Mouse (Mus musculus) embryonic facial prominence, embryonic 11.5 days (tissue): ENCODE measurements around the gene Dnajc21. TPM values are rescaled to one million over a fixed set of nuclear protein-coding genes. Genes with fewer than 3 reads are reported as not detected.

Experiments used
- ATAC-seq: fragments of 200-750 bp; cut with Nextera tagmentation; replicated peaks from 2 replicates; pipeline ENCODE4 v1.8.0; 2017; ENCODE audit warnings: low read depth; ENCODE audit not compliant: insufficient number of reproducible peaks, low FRiP score, low TSS enrichment
- DNase-seq: peaks from one replicate; pipeline ENCODE4 v3.0.0-alpha.2; 2015; ENCODE audit warnings: low spot score
- H3K27ac ChIP-seq: fragments of 300-500 bp; sonication (generic); replicated peaks from 2 replicates; pipeline ENCODE4 v1.5.1; 2014; ENCODE audit warnings: mild to moderate bottlenecking, low read depth, low read length, control low read depth
- H3K27me3 ChIP-seq: fragments of 300-500 bp; sonication (generic); 2 replicates; pipeline ENCODE4 v1.6.1; 2014; ENCODE audit warnings: mild to moderate bottlenecking, low read length, moderate library complexity, mixed read lengths; ENCODE audit not compliant: control insufficient read depth, insufficient read depth
- H3K36me3 ChIP-seq: fragments of 300-500 bp; sonication (generic); replicated peaks from 2 replicates; pipeline ENCODE4 v1.6.1; 2014; ENCODE audit warnings: low read depth, mild to moderate bottlenecking, low read length, moderate library complexity, mixed read lengths; ENCODE audit not compliant: control insufficient read depth, insufficient read depth
- H3K4me1 ChIP-seq: fragments of 300-500 bp; sonication (generic); 2 replicates; pipeline ENCODE4 v1.6.1; 2014; ENCODE audit warnings: low read length, mixed read lengths; ENCODE audit not compliant: control insufficient read depth, insufficient read depth
- H3K4me2 ChIP-seq: fragments of 300-500 bp; sonication (generic); 2 replicates; pipeline ENCODE4 v1.6.1; 2014; ENCODE audit warnings: low read depth, mild to moderate bottlenecking, control low read depth, low read length, moderate library complexity
- H3K4me3 ChIP-seq: fragments of 300-500 bp; sonication (generic); 2 replicates; pipeline ENCODE4 v1.5.1; 2014; ENCODE audit warnings: low read depth, low read length, control low read depth
- H3K9ac ChIP-seq: fragments of 300-500 bp; sonication (generic); replicated peaks from 2 replicates; pipeline ENCODE4 v1.6.1; 2014; ENCODE audit warnings: mild to moderate bottlenecking, control low read depth, low read length
- H3K9me3 ChIP-seq: fragments of 300-500 bp; sonication (generic); replicated peaks from 2 replicates; pipeline ENCODE4 v1.6.1; 2016; ENCODE audit warnings: mild to moderate bottlenecking, low read length, inconsistent platforms, mixed read lengths; ENCODE audit not compliant: control insufficient read depth
- WGBS: fragments of 180-500 bp; shearing (Covaris S2); extraction: QIAGEN DNeasy Blood & Tissue Kit; methylation state at CpG from one replicate; pipeline ENCODE4 v1.1.7; 2014; 5-methylcytosine and 5-hydroxymethylcytosine counted together
- polyA plus RNA-seq: library from polyadenylated mRNA; unstranded; fragments of >200 nt; fragmentation: Nextera tagmentation; extraction: Ambion mirVana; gene quantifications from 2 replicates; pipeline ENCODE4 v1.2.1, GENCODE M21; 2014

Dnajc21 gene
- polyA plus RNA-seq, 1 experiment from 2014 or later, result 18.2 TPM

DNA sequence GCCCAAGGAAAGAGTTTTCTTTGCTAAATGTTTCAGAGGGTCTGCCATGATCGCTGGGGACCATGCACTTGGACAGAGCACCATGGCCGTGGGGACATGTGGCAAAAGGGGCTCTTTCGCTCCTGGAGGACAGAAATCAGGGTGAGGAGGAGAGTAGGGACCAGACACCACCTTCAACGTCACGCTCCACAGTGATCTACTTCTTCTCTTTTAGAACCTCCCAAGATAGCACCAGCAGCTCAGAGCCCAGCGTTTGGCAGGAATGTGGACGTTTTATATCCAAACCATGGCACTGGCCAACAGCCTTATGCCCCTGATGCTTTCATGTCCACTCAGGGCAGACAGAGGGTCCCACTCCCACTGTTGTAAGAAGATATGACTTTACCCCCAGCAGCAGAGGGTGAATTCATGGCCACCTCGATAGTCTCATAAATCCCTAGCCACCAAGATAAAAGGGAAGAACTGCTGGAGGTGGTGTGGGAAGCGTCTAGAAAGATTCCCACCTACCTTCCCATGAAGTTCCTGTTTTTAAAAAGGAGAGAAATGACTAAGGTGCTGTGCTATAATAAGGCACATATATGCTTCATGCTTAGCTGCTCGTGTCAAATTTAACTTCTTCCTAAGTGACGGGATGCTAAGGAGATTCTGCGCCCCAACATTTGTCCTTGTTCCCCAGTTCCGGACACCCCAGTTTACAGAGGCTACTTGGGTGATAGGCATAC, 43.6 kb downstream of the Dnajc21 start:
- no peak for DNase-seq
- no peak overlapping the region for H3K27ac ChIP-seq
- H3K9me3 ChIP-seq, result no peaks in the 10 kb centered on the region
- H3K4me1 ChIP-seq, result no peaks in the 10 kb centered on the region
- no peak for ATAC-seq
- H3K36me3 ChIP-seq, result no peaks in the 10 kb centered on the region
- no peak overlapping the region for H3K4me3 ChIP-seq
- H3K4me2 ChIP-seq, result no peak overlapping the region
- H3K9ac ChIP-seq, result no peak overlapping the region
- 91% methylated on average over 13 of the region's 13 CpGs for WGBS
- H3K27me3 ChIP-seq, result no peaks in the 10 kb centered on the region

DNA sequence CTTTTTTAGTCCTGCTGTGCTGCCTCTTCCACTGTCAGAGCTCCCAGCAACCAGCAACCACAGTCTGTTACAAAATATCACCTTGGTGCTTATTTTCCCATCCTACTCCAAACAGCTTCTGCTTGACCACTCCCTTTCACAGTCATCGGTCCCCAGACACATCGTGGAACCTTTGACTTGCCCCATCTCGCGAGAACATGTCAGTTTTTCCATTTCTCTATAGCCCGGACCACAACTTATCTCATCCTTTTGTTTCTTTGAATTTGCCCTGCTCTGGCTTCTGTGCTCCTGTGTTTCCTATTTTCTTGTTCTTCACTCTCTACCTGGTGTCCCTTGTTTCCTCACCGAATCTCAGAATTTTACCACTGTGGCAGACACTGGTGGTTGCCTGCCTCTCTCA, 44.2 kb downstream of the Dnajc21 start:
- no peaks in the 10 kb centered on the region for H3K9me3 ChIP-seq
- no peaks in the 10 kb centered on the region for H3K4me1 ChIP-seq
- no peak overlapping the region for H3K4me2 ChIP-seq
- H3K27ac ChIP-seq, result no peak overlapping the region
- H3K9ac ChIP-seq, result no peak overlapping the region
- no peaks in the 10 kb centered on the region for H3K36me3 ChIP-seq
- no peaks in the 10 kb centered on the region for H3K27me3 ChIP-seq
- ATAC-seq (no peak), DNase-seq (no peak)
- 89% methylated on average over 6 of the region's 6 CpGs for WGBS
- no peak overlapping the region for H3K4me3 ChIP-seq

DNA sequence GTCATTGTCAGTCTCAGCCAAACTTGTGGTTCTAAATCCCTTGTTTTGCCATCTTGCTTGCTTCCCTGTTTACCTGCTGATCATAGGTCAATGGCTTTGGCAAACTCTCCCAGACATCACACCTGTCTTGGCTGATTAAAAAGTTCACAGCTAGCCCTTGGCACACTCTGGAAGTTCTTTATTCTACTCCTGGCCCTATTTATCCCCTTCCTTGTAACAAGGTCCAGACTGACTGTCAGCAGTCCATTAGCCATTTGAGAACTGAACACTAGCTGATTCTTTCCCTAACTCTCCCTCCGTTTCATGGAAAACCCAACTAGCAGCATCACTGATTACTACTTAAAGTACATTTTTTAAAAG, 48.6 kb downstream of the Dnajc21 start:
- no peak for DNase-seq
- no peak overlapping the region for H3K27ac ChIP-seq
- H3K4me1 ChIP-seq, result no peaks in the 10 kb centered on the region
- H3K4me3 ChIP-seq, result no peak overlapping the region
- H3K9ac ChIP-seq, result no peak overlapping the region
- no peaks in the 10 kb centered on the region for H3K9me3 ChIP-seq
- WGBS, result 70% methylated on average over 1 of the region's 1 CpGs
- no peaks in the 10 kb centered on the region for H3K27me3 ChIP-seq
- no peak overlapping the region for H3K4me2 ChIP-seq
- no peaks in the 10 kb centered on the region for H3K36me3 ChIP-seq
- ATAC-seq, result no peak

DNA sequence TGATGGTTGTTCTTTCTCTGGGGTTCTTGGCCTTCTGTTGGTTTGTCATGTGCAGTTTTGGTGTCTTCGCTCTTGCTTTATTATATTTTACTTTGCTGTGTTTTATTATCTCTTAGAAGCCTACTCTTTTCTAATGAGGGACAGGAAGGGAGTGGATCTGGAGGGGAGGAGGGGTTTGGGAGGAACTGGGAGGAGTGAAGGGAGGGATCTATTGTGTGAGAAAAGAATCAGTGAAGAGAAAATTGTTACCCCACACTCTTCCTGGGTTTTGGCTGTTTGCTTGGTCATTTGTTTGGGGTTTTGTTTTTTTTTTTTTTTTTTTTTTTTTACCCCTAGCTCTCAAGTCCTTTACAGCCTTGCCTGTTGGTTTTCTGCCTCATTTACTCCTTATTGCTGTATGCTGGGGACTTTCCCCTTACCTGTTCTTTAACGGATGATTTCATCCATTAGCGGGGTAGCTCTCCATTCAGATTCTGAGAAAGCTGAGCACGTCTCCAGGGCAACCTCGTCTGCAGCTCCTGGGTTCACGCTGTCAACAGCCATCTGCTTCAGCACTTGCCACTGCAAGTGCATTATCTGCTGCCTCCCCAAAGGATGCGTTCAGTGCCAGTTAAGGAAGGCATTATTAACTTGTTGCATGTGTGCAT, 49.1 kb downstream of the Dnajc21 start:
- no peak overlapping the region for H3K4me3 ChIP-seq
- no peaks in the 10 kb centered on the region for H3K4me1 ChIP-seq
- ATAC-seq, result no peak; the same call in 1 of the 2 replicates

DNA sequence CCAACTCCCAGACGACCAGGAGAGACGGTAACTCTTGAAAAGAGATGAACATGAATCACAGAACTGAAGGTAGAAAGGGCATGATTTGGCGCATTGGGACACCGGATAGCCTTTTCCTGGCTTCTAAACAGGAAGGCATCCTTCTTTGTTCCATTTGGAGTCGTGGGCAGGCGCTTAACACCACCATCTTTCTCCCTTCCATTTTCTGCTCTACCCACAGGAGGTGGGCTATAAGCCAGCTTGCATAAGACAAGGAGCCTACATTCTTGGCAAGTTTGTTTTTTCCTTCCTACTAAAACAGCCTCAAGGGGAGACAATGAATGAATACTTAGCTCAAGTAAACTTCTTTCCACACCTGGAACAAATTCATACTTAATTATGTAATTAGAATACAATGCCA, 56.7 kb downstream of the Dnajc21 start:
- Histone ChIP-seq H3K4me2 (no peak overlapping the region), H3K27ac (no peak overlapping the region)
- 90% methylated on average over 6 of the region's 6 CpGs for WGBS

More for the DNA sequence above, 49.1 kb downstream of the Dnajc21 start:
- H3K4me2 ChIP-seq, result no peak overlapping the region
- DNase-seq, result peak; percentile 38
- no peaks in the 10 kb centered on the region for H3K9me3 ChIP-seq
- H3K9ac ChIP-seq, result no peak overlapping the region
- no peaks in the 10 kb centered on the region for H3K27me3 ChIP-seq
- no peaks in the 10 kb centered on the region for H3K36me3 ChIP-seq
- WGBS, result 27% methylated on average over 7 of the region's 7 CpGs
- H3K27ac ChIP-seq, result no peak overlapping the region

DNA sequence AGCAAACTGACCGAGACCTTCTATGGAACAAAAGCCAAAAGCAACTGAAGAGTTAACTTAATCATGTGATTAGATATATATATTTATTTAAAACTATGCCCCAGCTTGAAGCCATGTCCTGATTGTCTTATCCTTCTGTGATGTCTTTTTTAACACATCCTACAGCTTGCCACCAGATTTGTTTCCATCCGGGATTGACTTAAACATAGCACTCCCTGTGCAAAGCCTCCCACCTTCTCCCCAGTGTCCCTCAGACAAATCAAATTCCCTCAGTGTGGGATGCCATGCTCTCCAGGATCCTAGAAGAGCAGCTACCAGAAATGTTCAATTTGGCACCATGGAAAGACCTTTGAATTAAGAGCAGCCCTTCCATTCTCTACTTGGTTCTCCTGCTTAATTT, 59.4 kb downstream of the Dnajc21 start:
- ATAC-seq (no peak), DNase-seq (no peak)
- H3K27ac ChIP-seq, result no peak overlapping the region
- WGBS, result 95% methylated on average over 2 of the region's 2 CpGs
- H3K4me3 ChIP-seq, result no peak overlapping the region
- H3K9me3 ChIP-seq, result no peaks in the 10 kb centered on the region
- no peaks in the 10 kb centered on the region for H3K4me1 ChIP-seq
- no peaks in the 10 kb centered on the region for H3K27me3 ChIP-seq
- H3K4me2 ChIP-seq, result no peak overlapping the region
- H3K9ac ChIP-seq, result no peak overlapping the region
- no peaks in the 10 kb centered on the region for H3K36me3 ChIP-seq

More for the DNA sequence above, 56.7 kb downstream of the Dnajc21 start:
- Histone ChIP-seq H3K36me3 (no peaks in the 10 kb centered on the region), H3K4me1 (no peaks in the 10 kb centered on the region), H3K27me3 (no peaks in the 10 kb centered on the region), H3K4me3 (no peak overlapping the region), H3K9ac (no peak overlapping the region), H3K9me3 (no peaks in the 10 kb centered on the region)
- ATAC-seq (no peak), DNase-seq (no peak)

DNA sequence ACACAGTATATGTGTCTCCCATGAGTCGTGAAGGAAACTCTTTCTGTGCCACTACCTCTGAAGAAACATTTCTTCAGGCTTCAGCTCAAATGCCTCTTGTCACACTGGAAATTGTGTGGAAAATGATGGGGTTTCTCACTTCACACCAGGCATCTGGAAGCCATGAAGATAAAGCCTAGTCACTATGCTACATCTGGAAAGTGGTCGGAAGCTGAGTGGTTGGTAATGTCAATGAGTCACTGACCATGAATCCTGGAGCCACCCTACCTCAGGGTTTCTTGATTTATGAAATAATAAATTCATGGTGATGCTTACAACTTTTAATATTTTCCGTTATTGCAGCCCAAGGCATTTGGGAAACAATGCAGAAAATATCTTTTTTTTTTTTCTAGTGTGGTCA, 60.5 kb downstream of the Dnajc21 start:
- Histone ChIP-seq H3K36me3 (no peaks in the 10 kb centered on the region), H3K27ac (no peak overlapping the region), H3K4me2 (no peak overlapping the region), H3K9me3 (no peaks in the 10 kb centered on the region), H3K4me1 (no peaks in the 10 kb centered on the region), H3K27me3 (no peaks in the 10 kb centered on the region), H3K9ac (no peak overlapping the region), H3K4me3 (no peak overlapping the region)
- no peak for DNase-seq
- 88% methylated on average over 3 of the region's 3 CpGs for WGBS
- ATAC-seq, result no peak

DNA sequence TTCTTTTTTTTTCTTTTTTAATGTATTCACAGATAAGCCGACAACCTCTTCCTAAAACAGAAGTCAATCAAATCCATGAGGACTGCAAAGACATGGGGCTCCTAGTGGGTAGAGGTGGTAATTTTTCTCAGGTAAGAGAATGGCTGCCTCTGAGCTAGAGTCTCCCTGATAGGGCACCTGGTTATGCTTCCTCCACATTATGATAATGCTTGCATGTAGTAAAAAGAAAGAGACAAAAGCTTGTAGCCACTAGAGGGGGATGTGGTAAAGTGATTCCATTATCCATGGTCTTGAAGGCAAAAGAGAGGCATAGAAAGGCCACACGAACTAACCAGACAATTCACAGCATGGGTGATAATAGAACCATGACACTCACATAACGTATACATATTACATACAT, 69.9 kb downstream of the Dnajc21 start:
- no peak overlapping the region for H3K27ac ChIP-seq
- ATAC-seq, result no peak
- no peaks in the 10 kb centered on the region for H3K4me1 ChIP-seq
- H3K9ac ChIP-seq, result no peak overlapping the region
- no peak overlapping the region for H3K4me2 ChIP-seq
- 60% methylated on average over 3 of the region's 3 CpGs for WGBS
- peak; percentile 63 for DNase-seq
- no peak overlapping the region for H3K4me3 ChIP-seq
- no peaks in the 10 kb centered on the region for H3K36me3 ChIP-seq
- H3K9me3 ChIP-seq, result no peaks in the 10 kb centered on the region
- no peaks in the 10 kb centered on the region for H3K27me3 ChIP-seq
